Mouse (Mus musculus): ENCODE data around the gene Lrrc8e. TPM values are rescaled to one million over a fixed set of nuclear protein-coding genes. Genes with fewer than 3 reads are reported as not detected.
"Not testable (repeated sequence)": the region's sequence is repeated elsewhere in the genome, so short reads cannot be mapped to it uniquely, and the experiment has no call there.

Gene Lrrc8e
- total RNA-seq, 2 experiments from 2014 or later = 0.76 TPM; not detected in 1

DNA sequence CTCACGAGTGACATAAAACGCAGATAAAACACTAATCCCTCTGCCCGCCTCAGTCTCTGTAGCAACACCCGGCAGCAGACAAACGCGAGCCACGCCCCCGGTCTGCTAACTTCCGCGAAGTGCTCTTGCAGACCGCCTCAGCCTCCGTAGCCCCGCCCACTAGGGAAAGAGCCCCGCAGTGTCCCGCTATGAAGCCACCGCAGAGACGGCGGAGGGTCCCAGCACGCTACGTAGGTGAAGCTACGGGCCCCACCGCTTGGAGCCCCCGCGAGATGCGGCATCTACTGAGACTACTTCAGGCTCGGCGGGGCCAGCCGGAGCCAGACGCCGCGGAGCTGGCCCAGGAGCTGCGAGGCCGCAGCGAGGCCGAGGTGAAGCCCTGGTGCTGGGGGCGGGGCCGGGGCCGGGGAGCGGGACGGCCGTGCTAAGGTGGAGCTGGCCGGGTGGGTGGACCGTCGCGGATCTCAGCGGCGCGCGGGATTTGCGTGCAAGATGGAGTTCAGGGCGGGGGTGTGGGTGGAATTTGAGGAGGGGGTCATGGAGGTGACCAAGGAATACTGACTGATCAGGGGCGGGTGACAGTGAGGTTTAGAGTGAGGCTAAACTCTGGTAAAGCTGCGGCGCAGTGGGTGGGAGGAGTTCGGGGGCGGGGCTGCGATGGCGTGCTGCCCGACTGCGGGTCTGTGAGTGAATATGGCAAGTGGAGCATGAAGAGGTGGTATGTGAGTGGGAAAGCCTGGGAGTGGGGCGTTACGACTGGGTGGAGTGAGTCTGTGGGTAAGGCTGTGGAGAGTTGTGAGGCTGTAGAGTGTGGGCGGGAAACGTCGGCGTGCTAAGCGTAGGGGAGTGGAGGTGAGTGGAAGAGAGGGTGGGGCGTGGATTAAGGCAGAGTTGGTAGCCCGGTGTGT lies 26.6 kb downstream of the Lrrc8e start, which contains the start of gene Snapc2:
Gene Snapc2 (plus strand): TSS at position 147 of the 908 bp plus-strand sequence.
- peak; percentile 88 for ATAC-seq (replicated peaks; ENCODE audit: low FRiP score, poor library complexity, severe bottlenecking)

DNA sequence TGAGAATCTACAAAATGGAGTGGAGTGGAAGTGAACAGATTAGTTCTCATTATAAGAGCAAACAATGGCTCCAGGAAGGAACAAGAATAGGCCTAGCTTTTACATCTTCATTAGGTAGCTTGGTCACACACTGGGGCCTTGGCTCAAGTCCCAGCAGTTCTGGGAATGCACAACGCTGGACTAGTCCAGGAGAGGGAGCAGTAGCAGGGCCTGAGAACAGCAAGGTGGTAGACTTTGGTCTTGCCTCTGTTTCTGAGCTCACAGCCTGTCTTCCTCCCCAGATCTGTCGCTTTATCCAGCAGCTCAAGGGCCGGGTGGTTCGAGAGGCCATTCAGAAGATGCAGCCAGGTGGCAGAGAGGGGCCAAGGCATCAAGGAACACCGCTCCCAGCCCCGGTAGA lies 27.4 kb downstream of the Lrrc8e start:
- no peak for ATAC-seq (replicated peaks; ENCODE audit: low FRiP score, poor library complexity, severe bottlenecking)

DNA sequence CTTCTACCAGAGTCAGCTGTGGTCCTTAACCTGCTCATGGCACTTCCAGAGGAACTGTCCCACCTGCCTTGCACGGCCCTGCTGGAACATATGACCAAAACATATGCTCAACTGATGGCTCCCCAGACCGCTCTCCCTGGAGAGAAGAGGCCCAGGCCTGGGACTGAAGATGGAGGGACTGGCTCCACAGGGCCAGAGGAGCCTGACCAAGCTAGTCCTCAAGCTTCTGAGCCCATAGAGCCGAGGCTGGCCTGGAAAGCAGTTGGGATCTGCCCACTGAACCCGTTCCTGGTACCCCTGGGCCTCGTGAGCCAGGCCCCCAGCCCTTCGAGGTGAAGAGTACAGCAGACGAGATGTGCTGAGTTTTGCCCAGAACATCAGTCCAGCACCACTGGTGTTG lies 28.8 kb downstream of the Lrrc8e start:
- not testable (repeated sequence) for ATAC-seq (replicated peaks; ENCODE audit: low FRiP score, poor library complexity, severe bottlenecking)

DNA sequence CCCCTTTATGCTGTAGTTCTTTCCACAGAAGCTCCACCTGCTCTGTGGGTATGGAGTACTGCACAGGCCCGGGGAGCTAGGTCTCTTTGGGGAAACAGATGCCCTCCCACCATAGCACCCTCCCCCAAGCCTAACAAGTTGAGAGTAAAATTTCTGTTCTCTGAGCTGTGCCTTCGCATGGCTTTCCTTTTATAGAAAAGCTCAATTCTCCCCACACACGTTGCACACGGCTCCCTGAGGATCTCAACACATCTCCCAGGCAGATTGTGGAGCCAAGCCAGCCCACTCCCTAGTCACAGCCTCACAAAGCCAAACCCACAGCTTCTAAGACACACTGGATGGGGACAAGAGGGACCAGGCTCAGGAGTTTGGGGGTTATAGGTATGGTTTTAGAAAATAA lies 30.3 kb downstream of the Lrrc8e start:
- no peak for ATAC-seq (replicated peaks; ENCODE audit: low FRiP score, poor library complexity, severe bottlenecking)

DNA sequence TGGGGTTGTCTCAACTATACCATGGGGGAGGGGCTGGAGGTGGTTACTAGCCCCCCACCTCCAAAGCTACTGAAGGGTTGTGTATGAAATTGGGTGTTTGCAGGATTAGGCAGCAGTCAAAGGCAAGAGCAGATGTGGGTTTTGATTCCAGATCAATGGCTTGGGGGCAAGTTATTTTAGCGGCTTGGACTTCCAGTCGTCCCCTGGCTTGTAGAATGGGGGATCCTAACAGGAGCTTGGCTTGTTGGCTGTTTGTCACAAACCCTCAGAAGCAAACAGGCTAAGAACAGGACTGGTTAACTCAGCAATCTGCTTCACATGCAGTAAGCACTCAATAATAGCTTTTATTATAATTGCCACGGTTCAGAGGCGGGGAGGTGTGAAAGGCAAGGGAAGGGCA lies 30.7 kb downstream of the Lrrc8e start:
- ATAC-seq (replicated peaks; ENCODE audit: low FRiP score, poor library complexity, severe bottlenecking) = no peak

DNA sequence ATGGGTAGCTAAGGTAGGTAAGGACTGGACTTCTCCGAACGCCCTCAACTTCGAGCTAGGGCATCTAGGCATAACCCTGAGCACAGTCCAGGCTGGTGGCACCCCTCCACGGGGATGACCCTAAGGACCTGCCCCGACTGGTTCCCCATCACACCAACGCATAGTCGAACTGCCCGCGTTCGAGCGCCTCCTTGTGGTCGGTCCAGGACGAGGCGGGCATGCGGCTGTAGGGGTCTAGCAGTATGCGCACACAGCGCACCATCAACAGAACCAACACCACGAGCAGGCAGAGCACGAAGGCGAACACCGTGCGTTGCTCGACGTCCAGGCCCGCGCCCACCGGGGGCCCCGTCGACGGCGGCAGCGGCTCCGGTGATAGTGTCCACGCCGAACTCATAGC lies 31.6 kb downstream of the Lrrc8e start:
- peak; percentile 52 for ATAC-seq (replicated peaks; ENCODE audit: low FRiP score, poor library complexity, severe bottlenecking)

DNA sequence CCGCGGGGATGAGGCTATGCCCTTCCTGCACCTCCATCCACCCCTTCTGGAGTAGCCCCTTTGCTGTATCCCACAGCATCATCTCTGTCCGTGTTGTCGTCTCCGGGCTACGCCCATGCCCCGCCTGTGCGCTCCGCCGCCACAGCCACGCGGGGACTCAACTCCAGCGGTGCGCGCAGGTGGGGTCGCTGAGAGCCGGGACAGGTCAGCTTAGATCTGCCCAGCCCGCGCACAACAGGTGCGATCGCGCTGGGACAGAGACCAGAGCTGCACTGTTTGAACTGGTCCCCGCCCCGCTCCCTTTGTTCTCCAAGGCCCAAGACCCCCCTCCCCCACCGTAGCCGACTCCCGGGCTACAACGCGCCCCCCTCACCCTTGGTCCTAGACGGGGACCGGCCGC lies 32.1 kb downstream of the Lrrc8e start:
- peak; percentile 47 for ATAC-seq (replicated peaks; ENCODE audit: low FRiP score, poor library complexity, severe bottlenecking)

DNA sequence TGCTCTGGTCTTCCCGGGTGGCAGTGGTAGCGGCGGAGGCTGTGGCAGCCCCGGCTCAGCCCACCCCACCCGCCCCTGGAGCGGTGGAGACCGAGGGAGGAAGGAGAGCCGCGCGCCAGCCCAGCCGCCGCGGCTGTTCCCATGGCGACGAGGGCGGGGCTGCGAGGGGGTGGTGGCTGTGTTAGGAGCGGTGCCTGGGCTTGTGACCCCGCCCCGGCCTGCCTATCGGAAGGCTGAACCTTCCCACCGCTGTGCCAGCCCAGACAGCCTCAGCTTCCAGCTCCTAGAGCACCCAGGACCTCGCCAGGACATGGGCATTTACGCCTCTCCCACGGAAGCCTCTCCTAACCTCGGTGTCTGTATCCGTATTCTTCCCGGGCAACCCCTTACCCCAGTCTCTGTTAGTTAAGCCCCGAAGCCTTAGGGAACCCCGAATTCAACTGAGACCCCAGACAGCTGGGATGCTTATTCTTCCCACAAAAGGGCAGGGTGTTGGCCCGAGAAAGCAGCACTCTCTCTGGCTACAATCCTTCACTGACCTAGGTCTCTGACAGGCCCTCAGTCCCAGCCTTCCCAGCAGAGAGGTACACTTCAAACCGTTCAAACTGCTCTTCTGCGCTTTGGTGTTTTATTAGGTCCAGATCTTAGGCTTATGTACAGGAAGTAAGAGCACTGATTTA lies 32.6 kb downstream of the Lrrc8e start, which contains the start of gene Ctxn1:
Gene Ctxn1 (minus strand): TSS at position 150 of the 680 bp plus-strand sequence.
- peak; percentile 93 for ATAC-seq (replicated peaks; ENCODE audit: low FRiP score, poor library complexity, severe bottlenecking)

DNA sequence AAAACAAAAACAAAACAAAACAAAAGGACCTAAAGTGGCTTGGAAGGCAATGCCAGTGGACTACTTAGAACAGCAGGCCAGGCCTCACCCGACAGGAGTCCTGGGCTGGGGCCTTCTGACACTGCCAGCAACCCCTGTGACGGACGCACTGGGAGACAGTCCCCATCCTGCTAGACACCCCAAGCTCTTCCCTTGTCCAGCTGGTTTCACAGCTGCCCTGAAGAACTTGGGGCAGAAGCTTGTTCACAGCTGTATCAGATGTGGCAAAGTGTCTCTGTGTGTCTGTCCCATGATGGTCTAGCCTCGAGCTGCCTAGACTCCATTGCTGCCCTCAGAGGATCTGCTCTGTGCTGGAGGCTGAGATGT lies 33.2 kb downstream of the Lrrc8e start:
- ATAC-seq (replicated peaks; ENCODE audit: low FRiP score, poor library complexity, severe bottlenecking) = no peak

DNA sequence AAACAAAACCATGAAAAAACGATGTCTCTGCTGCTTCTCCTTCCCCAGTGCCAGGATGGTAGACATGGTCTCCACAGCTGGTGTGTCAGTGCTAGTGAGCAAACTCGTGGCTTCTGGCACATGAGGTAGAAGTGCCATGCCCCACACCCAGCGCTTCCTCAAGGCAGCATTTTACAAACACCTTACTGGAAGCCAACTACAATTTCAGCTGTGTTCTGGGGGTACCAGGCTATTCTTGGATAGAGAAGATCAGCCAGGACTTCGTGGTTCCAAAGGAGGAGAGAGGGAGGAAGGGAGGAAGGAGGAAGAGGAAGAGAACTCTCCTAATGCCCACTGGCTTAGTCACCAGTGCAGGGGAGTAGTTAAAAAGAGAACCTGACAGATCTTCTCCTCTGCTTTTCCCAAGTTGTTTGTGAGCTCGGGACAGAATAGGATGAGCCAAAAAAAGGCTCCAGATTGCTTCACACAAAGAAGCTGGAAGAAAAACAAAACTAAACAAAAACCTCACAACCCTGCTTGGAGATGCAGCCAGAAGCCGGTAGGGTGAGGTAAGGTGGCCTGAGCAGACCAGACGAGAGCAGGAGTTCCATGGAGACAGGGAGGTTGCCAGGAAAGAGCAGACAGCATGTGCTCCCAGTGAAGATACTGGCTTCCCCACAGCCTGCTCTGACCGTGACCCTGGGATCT lies 36.6 kb downstream of the Lrrc8e start:
- ATAC-seq (replicated peaks; ENCODE audit: low FRiP score, poor library complexity, severe bottlenecking) = no peak

DNA sequence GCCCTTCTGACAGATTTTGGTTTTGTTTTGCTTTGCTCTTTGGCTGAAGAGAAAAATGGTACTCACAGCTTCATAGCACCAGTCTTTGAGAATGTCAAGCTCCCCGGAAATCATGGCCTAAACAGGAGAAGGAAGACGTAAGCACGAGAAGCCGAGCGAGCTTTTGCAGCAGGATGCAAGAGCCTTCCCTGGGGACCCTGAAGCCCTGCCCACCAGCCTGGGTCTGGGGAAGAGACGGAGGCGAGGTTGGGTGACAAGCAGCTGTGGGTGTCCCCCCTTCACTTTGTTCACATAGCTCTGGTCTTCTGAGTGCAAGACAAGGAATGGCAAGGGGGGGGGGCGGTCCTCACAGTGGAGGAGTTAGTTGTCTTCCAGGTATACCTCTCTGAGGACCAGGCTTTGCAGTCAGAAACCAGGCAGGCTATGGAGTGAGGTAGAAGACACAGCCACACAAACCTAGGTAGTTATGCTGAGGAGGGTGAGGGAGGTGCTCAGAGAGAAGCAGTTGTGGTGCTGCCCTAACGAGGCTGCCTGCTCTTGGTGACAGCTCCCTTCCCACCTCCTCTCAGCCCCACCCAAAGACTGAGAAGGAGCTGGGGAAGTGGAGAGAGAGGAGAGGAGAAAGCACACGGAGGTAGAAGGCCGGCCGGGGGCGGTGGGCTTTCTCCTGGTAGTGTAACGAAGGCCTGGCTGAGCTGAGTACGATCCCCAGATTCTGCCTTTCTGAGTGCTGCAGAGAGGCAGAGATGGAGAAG lies 38.7 kb downstream of the Lrrc8e start:
- ATAC-seq (replicated peaks; ENCODE audit: low FRiP score, poor library complexity, severe bottlenecking) = no peak

DNA sequence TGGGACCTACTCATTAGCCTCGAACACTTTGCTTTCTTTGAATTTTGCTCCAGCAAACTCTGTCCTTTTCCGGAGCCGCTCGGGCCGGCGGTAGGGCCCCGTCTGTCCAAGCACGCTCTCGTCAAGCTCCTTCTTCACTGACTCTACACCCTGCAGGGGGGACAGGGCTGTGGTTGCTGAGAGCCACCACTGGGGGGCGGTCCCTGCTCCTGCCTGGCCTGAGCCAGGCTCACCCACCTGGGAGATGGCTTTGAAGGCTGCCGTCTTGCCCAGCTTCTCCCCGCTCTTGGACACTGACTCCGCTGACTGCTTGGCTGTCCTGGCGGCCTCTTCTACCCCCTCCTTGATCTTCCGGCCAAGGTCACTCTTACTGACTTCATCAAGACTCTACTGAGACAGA lies 41.0 kb downstream of the Lrrc8e start:
- ATAC-seq (replicated peaks; ENCODE audit: low FRiP score, poor library complexity, severe bottlenecking) = no peak

DNA sequence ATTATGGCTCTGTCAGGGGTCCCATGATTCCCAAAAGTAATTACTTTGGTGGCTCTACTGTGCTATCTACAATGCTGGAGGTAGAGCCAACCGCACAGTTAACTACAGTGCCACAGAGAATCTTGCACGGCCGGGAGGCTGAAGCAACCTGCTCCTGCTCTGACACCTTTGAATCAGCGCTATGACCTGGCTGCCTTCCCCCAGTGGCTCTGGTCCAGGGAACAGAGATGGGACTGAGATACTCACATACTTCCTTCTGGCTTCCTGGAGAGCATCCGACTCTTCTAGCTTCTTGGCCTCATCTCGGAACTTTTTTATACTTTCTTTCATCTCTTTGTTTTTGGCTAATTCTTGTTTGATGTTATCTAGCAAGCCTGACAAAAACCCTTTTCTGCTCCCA lies 43.0 kb downstream of the Lrrc8e start:
- no peak for ATAC-seq (replicated peaks; ENCODE audit: low FRiP score, poor library complexity, severe bottlenecking)

DNA sequence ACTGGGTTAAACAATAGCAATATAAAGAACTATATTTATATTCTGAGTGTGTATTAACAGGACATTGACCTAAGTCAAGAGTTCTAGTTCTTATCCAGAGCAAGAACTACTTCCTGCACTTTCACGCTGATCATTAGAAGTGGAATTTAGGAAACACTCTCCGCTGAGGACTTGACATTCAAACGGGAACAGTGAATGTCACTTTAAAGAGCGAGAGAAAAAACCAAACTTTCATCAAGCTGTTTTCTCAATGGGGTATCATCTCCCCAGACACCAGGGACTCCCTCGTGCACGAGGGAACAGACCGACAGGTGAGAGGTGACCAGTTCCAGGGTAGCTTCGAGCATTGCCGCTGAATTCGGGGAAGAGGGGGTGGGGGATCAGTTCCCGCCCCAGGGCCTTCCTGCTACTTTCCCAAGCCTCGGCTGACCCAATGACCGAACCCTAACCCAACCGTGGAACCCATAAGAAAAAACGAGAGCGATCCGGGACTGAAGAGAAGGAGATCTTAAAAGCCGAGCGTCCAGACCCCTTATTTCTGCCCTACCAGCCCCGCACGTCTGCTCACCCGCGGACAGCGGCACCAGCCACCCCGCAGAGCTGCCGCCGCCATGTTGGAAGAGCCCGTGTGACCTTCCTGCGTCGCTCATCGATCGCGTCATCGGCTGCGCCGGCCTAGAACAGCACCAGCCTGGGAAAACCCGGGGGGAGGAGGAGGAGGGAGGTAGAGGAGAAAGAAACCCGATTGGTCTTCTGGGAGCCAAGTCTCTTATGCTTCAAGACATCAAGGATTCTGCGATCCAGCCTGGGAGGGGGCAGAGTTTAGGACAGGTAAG lies 48.9 kb downstream of the Lrrc8e start, which contains the start of gene Timm44:
Gene Timm44 (minus strand): TSS at position 639 of the 836 bp plus-strand sequence.
- peak; percentile 99 for ATAC-seq (replicated peaks; ENCODE audit: low FRiP score, poor library complexity, severe bottlenecking)

DNA sequence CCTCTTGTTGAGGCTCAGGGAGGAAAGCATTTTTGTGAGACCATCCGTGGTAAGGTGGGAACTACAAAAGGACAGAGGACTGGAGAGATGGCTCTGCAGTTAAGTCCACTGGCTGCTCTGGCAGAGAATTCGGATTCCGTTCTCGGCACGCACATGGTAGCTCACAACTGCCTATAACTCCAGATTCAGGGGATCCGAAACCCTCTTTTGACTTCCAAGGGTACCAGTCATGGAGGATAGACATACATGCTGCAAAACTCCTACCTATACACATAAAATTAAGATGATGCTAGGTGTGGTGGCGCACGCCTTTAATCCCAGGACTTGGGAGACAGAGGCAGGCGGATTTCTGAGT lies 49.5 kb downstream of the Lrrc8e start:
- ATAC-seq (replicated peaks; ENCODE audit: low FRiP score, poor library complexity, severe bottlenecking) = no peak

Data from erythroid progenitor cell, adult 5-6 weeks (primary cell).